Mouse (Mus musculus) midbrain, embryonic 14.5 days (tissue): ENCODE measurements around the gene 1700028P14Rik. TPM values are rescaled to one million over a fixed set of nuclear protein-coding genes. Genes with fewer than 3 reads are reported as not detected.

Experiments
- ATAC-seq: fragments of 200-750 bp; cut with Nextera tagmentation; 2 replicates; pipeline ENCODE4 v1.8.0; 2017; ENCODE audit warnings: moderate number of reproducible peaks, moderate library complexity; ENCODE audit not compliant: low FRiP score, low TSS enrichment
- DNase-seq: peaks from one replicate; pipeline ENCODE4 v3.0.0-alpha.2; 2015
- H3K27ac ChIP-seq: fragments of 300-500 bp; sonication (generic); replicated peaks from 2 replicates; pipeline ENCODE4 v1.5.1; 2014; ENCODE audit warnings: mild to moderate bottlenecking, low read depth, low read length, moderate library complexity
- H3K27me3 ChIP-seq: fragments of 300-500 bp; sonication (generic); 2 replicates; pipeline ENCODE4 v1.6.1; 2014; ENCODE audit warnings: low read length, control low read depth, mixed read lengths; ENCODE audit not compliant: control insufficient read depth, insufficient read depth
- H3K36me3 ChIP-seq: fragments of 300-500 bp; sonication (generic); 2 replicates; pipeline ENCODE4 v1.6.1; 2014; ENCODE audit warnings: low read length, control low read depth; ENCODE audit not compliant: control insufficient read depth, insufficient read depth
- H3K4me1 ChIP-seq: fragments of 300-500 bp; sonication (generic); 2 replicates; pipeline ENCODE4 v1.6.1; 2014; ENCODE audit warnings: mild to moderate bottlenecking, antibody characterized with exemption, low read length, control low read depth; ENCODE audit not compliant: control insufficient read depth, insufficient read depth
- H3K4me2 ChIP-seq: fragments of 300-500 bp; sonication (generic); 2 replicates; pipeline ENCODE4 v1.6.1; 2014; ENCODE audit warnings: mild to moderate bottlenecking, low read length, moderate library complexity
- H3K4me3 ChIP-seq: fragments of 300-500 bp; sonication (generic); replicated peaks from 2 replicates; pipeline ENCODE4 v1.5.1; 2014; ENCODE audit warnings: low read depth, low read length
- H3K9ac ChIP-seq: fragments of 300-500 bp; sonication (generic); replicated peaks from 2 replicates; pipeline ENCODE4 v1.6.1; 2014; ENCODE audit warnings: mild to moderate bottlenecking, low read length, moderate library complexity
- H3K9me3 ChIP-seq: fragments of 300-500 bp; sonication (generic); 2 replicates; pipeline ENCODE4 v1.6.1; 2016; ENCODE audit warnings: low read length, control low read depth, mixed read lengths; ENCODE audit not compliant: control insufficient read depth
- WGBS: fragments of 180-500 bp; shearing (Covaris S2); extraction: QIAGEN DNeasy Blood & Tissue Kit; methylation state at CpG from one replicate; pipeline ENCODE4 v1.1.7; 2014; 5-methylcytosine and 5-hydroxymethylcytosine counted together
- polyA plus RNA-seq: library from polyadenylated mRNA; unstranded; fragments of >200 nt; fragmentation: Nextera tagmentation; extraction: Ambion mirVana; gene quantifications from 2 replicates; pipeline ENCODE4 v1.2.1, GENCODE M21; 2014

Gene 1700028P14Rik
- polyA plus RNA-seq, 1 experiment from 2014 or later: 0.67 TPM

GRCm38 (mm10) chr19:23636786-23637185 is 15.8 kb downstream of the 1700028P14Rik start:
- no peaks in the 10 kb centered on the region for H3K27me3 ChIP-seq
- no peak overlapping the region for H3K4me3 ChIP-seq
- WGBS: 12% methylated on average over 5 of the region's 5 CpGs
- no peak overlapping the region for H3K27ac ChIP-seq
- H3K9me3 ChIP-seq: no peaks in the 10 kb centered on the region
- peaks cover 3% of the 10 kb centered on the region; the same call in 1 of the 2 replicates for H3K4me1 ChIP-seq
- H3K36me3 ChIP-seq: no peaks in the 10 kb centered on the region
- no peak overlapping the region for H3K9ac ChIP-seq
- DNase-seq: no peak
- no peak for ATAC-seq
- H3K4me2 ChIP-seq: no peak overlapping the region

- Histone ChIP-seq H3K36me3 (no peaks in the 10 kb centered on the region), H3K27me3 (no peaks in the 10 kb centered on the region), H3K9me3 (no peaks in the 10 kb centered on the region), H3K27ac (0 out of 2 replicates have a peak overlapping the region, but pooled peaks have one; percentile 38), H3K4me3 (no peak overlapping the region), H3K9ac (no peak overlapping the region), H3K4me2 (no peak overlapping the region), H3K4me1 (peaks cover 5% of the 10 kb centered on the region; the same call in 1 of the 2 replicates)
- peak; percentile 58 for DNase-seq
- WGBS: 29% methylated on average over 11 of the region's 11 CpGs
- peak; percentile 31; the same call in 1 of the 2 replicates for ATAC-seq
These were observed 20.8 kb downstream of the 1700028P14Rik start for GRCm38 (mm10) chr19:23631611-23632492.

- no peak overlapping the region for H3K9ac ChIP-seq
- H3K27me3 ChIP-seq: no peaks in the 10 kb centered on the region
- no peaks in the 10 kb centered on the region for H3K4me1 ChIP-seq
- H3K4me3 ChIP-seq: no peak overlapping the region
- ATAC-seq: no peak
- H3K4me2 ChIP-seq: no peak overlapping the region
- H3K36me3 ChIP-seq: no peaks in the 10 kb centered on the region
- WGBS: 91% methylated on average over 7 of the region's 7 CpGs
- no peak overlapping the region for H3K27ac ChIP-seq
- no peak for DNase-seq
- H3K9me3 ChIP-seq: no peaks in the 10 kb centered on the region
These were observed 38.3 kb downstream of the 1700028P14Rik start for GRCm38 (mm10) chr19:23614268-23614667.

GRCm38 (mm10) chr19:23609724-23610123 is 42.9 kb downstream of the 1700028P14Rik start:
- DNase-seq: no peak
- H3K9me3 ChIP-seq: no peaks in the 10 kb centered on the region
- no peaks in the 10 kb centered on the region for H3K36me3 ChIP-seq
- no peak overlapping the region for H3K4me3 ChIP-seq
- no peaks in the 10 kb centered on the region for H3K27me3 ChIP-seq
- ATAC-seq: no peak
- no peak overlapping the region for H3K4me2 ChIP-seq
- H3K27ac ChIP-seq: no peak overlapping the region
- H3K9ac ChIP-seq: no peak overlapping the region
- H3K4me1 ChIP-seq: no peaks in the 10 kb centered on the region
- 83% methylated on average over 4 of the region's 4 CpGs for WGBS

GRCm38 (mm10) chr19:23607951-23608350 is 44.7 kb downstream of the 1700028P14Rik start:
- H3K4me2 ChIP-seq: no peak overlapping the region
- DNase-seq (no peak), ATAC-seq (no peak)
- H3K4me1 ChIP-seq: no peaks in the 10 kb centered on the region
- no peaks in the 10 kb centered on the region for H3K9me3 ChIP-seq
- H3K36me3 ChIP-seq: no peaks in the 10 kb centered on the region
- no peaks in the 10 kb centered on the region for H3K27me3 ChIP-seq
- WGBS: 99% methylated on average over 2 of the region's 2 CpGs
- H3K9ac ChIP-seq: no peak overlapping the region
- H3K4me3 ChIP-seq: no peak overlapping the region
- H3K27ac ChIP-seq: no peak overlapping the region

- no peaks in the 10 kb centered on the region for H3K27me3 ChIP-seq
These were observed 57.7 kb downstream of the 1700028P14Rik start for GRCm38 (mm10) chr19:23594950-23595349.

GRCm38 (mm10) chr19:23578606-23579355 is 73.8 kb downstream of the 1700028P14Rik start:
- ATAC-seq (no peak), DNase-seq (no peak)
- 88% methylated on average over 11 of the region's 11 CpGs for WGBS

More at GRCm38 (mm10) chr19:23594950-23595349, 57.7 kb downstream of the 1700028P14Rik start:
- Histone ChIP-seq H3K4me3 (no peak overlapping the region), H3K36me3 (no peaks in the 10 kb centered on the region), H3K4me2 (no peak overlapping the region), H3K9ac (no peak overlapping the region), H3K4me1 (no peaks in the 10 kb centered on the region), H3K9me3 (no peaks in the 10 kb centered on the region), H3K27ac (no peak overlapping the region)
- 94% methylated on average over 3 of the region's 3 CpGs for WGBS
- DNase-seq (no peak), ATAC-seq (no peak)

GRCm38 (mm10) chr19:23576685-23577084 is 75.9 kb downstream of the 1700028P14Rik start:
- Histone ChIP-seq H3K36me3 (no peaks in the 10 kb centered on the region), H3K27ac (no peak overlapping the region), H3K4me3 (no peak overlapping the region), H3K9ac (no peak overlapping the region), H3K9me3 (no peaks in the 10 kb centered on the region; the same call in 1 of the 2 replicates), H3K27me3 (no peaks in the 10 kb centered on the region), H3K4me2 (no peak overlapping the region), H3K4me1 (no peaks in the 10 kb centered on the region)
- 59% methylated on average over 4 of the region's 4 CpGs for WGBS
- DNase-seq: peak; percentile 18
- ATAC-seq: no peak

More at GRCm38 (mm10) chr19:23578606-23579355, 73.8 kb downstream of the 1700028P14Rik start:
- Histone ChIP-seq H3K27me3 (no peaks in the 10 kb centered on the region), H3K36me3 (no peaks in the 10 kb centered on the region), H3K27ac (no peak overlapping the region), H3K4me1 (no peaks in the 10 kb centered on the region), H3K4me2 (no peak overlapping the region), H3K9ac (no peak overlapping the region), H3K4me3 (no peak overlapping the region), H3K9me3 (no peaks in the 10 kb centered on the region; the same call in 1 of the 2 replicates)
